Mouse (Mus musculus): ENCODE results near the gene Polr3c. TPM values are rescaled to one million over a fixed set of nuclear protein-coding genes. Genes with fewer than 3 reads are reported as not detected.
"Not testable (repeated sequence)": the region's sequence is repeated elsewhere in the genome, so short reads cannot be mapped to it uniquely, and the experiment has no call there.

Polr3c gene
- total RNA-seq, 2 experiments from 2014 or later, result 22.4 to 30.8 TPM

GRCm38 (mm10) chr3:96680269-96680956, 47.0 kb downstream of the Polr3c start:
- no peak for ATAC-seq (replicated peaks; ENCODE audit: poor library complexity, severe bottlenecking)

- ATAC-seq (replicated peaks; ENCODE audit: poor library complexity, severe bottlenecking), result no peak
Measured at GRCm38 (mm10) chr3:96679159-96679674, 48.2 kb downstream of the Polr3c start.

- no peak for ATAC-seq (replicated peaks; ENCODE audit: poor library complexity, severe bottlenecking)
Measured at GRCm38 (mm10) chr3:96678456-96678855, 49.0 kb downstream of the Polr3c start.

GRCm38 (mm10) chr3:96675690-96676089, 51.7 kb downstream of the Polr3c start:
- ATAC-seq (replicated peaks; ENCODE audit: poor library complexity, severe bottlenecking), result no peak

- ATAC-seq (replicated peaks; ENCODE audit: poor library complexity, severe bottlenecking), result peak; percentile 52
Measured at GRCm38 (mm10) chr3:96675171-96675570, 52.3 kb downstream of the Polr3c start.

- no peak for ATAC-seq (replicated peaks; ENCODE audit: poor library complexity, severe bottlenecking)
Measured at GRCm38 (mm10) chr3:96674442-96674841, 53.0 kb downstream of the Polr3c start.

GRCm38 (mm10) chr3:96673514-96673913, 53.9 kb downstream of the Polr3c start:
- no peak for ATAC-seq (replicated peaks; ENCODE audit: poor library complexity, severe bottlenecking)

GRCm38 (mm10) chr3:96671519-96671918, 55.9 kb downstream of the Polr3c start:
- no peak for ATAC-seq (replicated peaks; ENCODE audit: poor library complexity, severe bottlenecking)

GRCm38 (mm10) chr3:96669727-96670468, 57.5 kb downstream of the Polr3c start, which contains the start of gene Ankrd35:
Gene Ankrd35, plus strand, starts transcription at chr3:96670131.
- peak; percentile 99 for ATAC-seq (replicated peaks; ENCODE audit: poor library complexity, severe bottlenecking)

- no peak for ATAC-seq (replicated peaks; ENCODE audit: poor library complexity, severe bottlenecking)
Measured at GRCm38 (mm10) chr3:96668424-96669067, 58.9 kb downstream of the Polr3c start.

GRCm38 (mm10) chr3:96667316-96667715, 60.1 kb downstream of the Polr3c start:
- ATAC-seq (replicated peaks; ENCODE audit: poor library complexity, severe bottlenecking), result no peak

GRCm38 (mm10) chr3:96666916-96667315, 60.5 kb downstream of the Polr3c start:
- ATAC-seq (replicated peaks; ENCODE audit: poor library complexity, severe bottlenecking), result no peak

- not testable (repeated sequence) for ATAC-seq (replicated peaks; ENCODE audit: poor library complexity, severe bottlenecking)
Measured at GRCm38 (mm10) chr3:96665732-96666363, 61.6 kb downstream of the Polr3c start.

- peak; percentile 73 for ATAC-seq (replicated peaks; ENCODE audit: poor library complexity, severe bottlenecking)
Measured at GRCm38 (mm10) chr3:96663432-96664239, 63.8 kb downstream of the Polr3c start.

GRCm38 (mm10) chr3:96662731-96663316, 64.6 kb downstream of the Polr3c start:
- no peak for ATAC-seq (replicated peaks; ENCODE audit: poor library complexity, severe bottlenecking)

All from granulocyte monocyte progenitor cell, adult 5-6 weeks (primary cell).